Mouse (Mus musculus) cortical plate, adult 2 months (tissue): ENCODE data around the gene Dlg2.

Experiments used
- CTCF ChIP-seq: fragments of 200-500 bp; IDR thresholded peaks from 2 replicates; pipeline ENCODE4 v1.5.1; 2011; ENCODE audit warnings: mild to moderate bottlenecking, control low read depth, low read length; ENCODE audit not compliant: insufficient read depth; ENCODE audit errors: extremely low read depth
- POLR2A ChIP-seq: fragments of 200-500 bp; IDR thresholded peaks from 2 replicates; pipeline ENCODE4 v1.6.1; 2011; ENCODE audit warnings: mild to moderate bottlenecking, low read length, control low read depth; ENCODE audit not compliant: insufficient read depth; ENCODE audit errors: extremely low read depth

DNA sequence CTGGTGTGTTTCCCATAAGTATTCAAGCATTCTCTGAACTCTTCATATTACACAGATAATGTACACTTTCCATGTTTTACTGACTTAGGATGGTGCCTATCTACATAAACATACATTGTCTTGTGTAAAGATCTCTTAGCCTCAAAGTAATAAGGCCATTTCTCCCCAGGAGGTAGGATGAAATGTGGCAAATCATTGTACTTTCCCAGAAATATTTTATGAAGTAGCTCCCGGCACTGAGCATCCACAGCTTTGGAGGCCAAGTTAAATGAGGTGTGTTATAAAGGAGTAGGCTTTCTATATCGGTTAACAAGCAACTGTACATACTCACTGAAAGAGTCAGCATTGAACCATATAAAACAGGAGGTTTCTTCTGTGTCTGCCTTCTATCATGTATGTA, 1960.7 kb downstream of the Dlg2 start:
- no peak for TF ChIP-seq POLR2A
- no peak for TF ChIP-seq CTCF
